Mouse (Mus musculus) lung, postnatal 0 days (tissue): ENCODE results near the gene Sox18. TPM values are rescaled to one million over a fixed set of nuclear protein-coding genes. Genes with fewer than 3 reads are reported as not detected.

Experiments
- ATAC-seq: fragments of 200-750 bp; cut with Nextera tagmentation; 2 replicates; pipeline ENCODE4 v1.8.0; 2017; ENCODE audit warnings: moderate library complexity
- DNase-seq: peaks from one replicate; pipeline ENCODE4 v3.0.0-alpha.2; 2016; ENCODE audit warnings: low spot score
- H3K27ac ChIP-seq: fragments of 300-500 bp; sonication (generic); 2 replicates; pipeline ENCODE4 v1.5.1; 2014; ENCODE audit warnings: antibody characterized with exemption, mild to moderate bottlenecking, low read length, mixed read lengths
- H3K27me3 ChIP-seq: fragments of 300-500 bp; sonication (generic); replicated peaks from 2 replicates; pipeline ENCODE4 v1.6.1; 2014; ENCODE audit warnings: low read length, mixed read lengths; ENCODE audit not compliant: insufficient read depth
- H3K36me3 ChIP-seq: fragments of 300-500 bp; sonication (generic); 2 replicates; pipeline ENCODE4 v1.6.1; 2014; ENCODE audit warnings: low read length, mixed read lengths; ENCODE audit not compliant: insufficient read depth
- H3K4me1 ChIP-seq: fragments of 300-500 bp; sonication (generic); 2 replicates; pipeline ENCODE4 v1.6.1; 2014; ENCODE audit warnings: antibody characterized with exemption, low read depth, low read length, mixed read lengths; ENCODE audit not compliant: insufficient read depth
- H3K4me2 ChIP-seq: fragments of 300-500 bp; sonication (generic); replicated peaks from 2 replicates; pipeline ENCODE4 v1.6.1; 2014; ENCODE audit warnings: low read depth, mild to moderate bottlenecking, low read length, moderate library complexity, mixed read lengths
- H3K4me3 ChIP-seq: fragments of 300-500 bp; sonication (generic); 2 replicates; pipeline ENCODE4 v1.5.1; 2014; ENCODE audit warnings: low read depth, low read length
- H3K9ac ChIP-seq: fragments of 300-500 bp; sonication (generic); replicated peaks from 2 replicates; pipeline ENCODE4 v1.6.1; 2014; ENCODE audit warnings: low read depth, mild to moderate bottlenecking
- H3K9me3 ChIP-seq: fragments of 300-500 bp; sonication (generic); 2 replicates; pipeline ENCODE4 v1.6.1; 2016; ENCODE audit warnings: low read length, mixed read lengths
- CTCF ChIP-seq: IDR thresholded peaks from 2 replicates; pipeline ENCODE4 v1.5.1; 2016; ENCODE audit warnings: antibody characterized with exemption, mild to moderate bottlenecking
- EP300 ChIP-seq: IDR thresholded peaks from 2 replicates; pipeline ENCODE4 v1.6.1; 2016; ENCODE audit warnings: antibody characterized with exemption, mild to moderate bottlenecking, control low read depth
- WGBS: fragments of 180-500 bp; shearing (Covaris S2); extraction: QIAGEN DNeasy Blood & Tissue Kit; methylation state at CpG from one replicate; pipeline ENCODE4 v1.1.7; 2014; 5-methylcytosine and 5-hydroxymethylcytosine counted together
- polyA plus RNA-seq: library from polyadenylated mRNA; unstranded; fragments of >200 nt; fragmentation: Nextera tagmentation; extraction: Ambion mirVana; gene quantifications from 2 replicates; pipeline ENCODE4 v1.2.1, GENCODE M21; 2015

Gene Sox18
- polyA plus RNA-seq, 1 experiment from 2014 or later = 134 TPM

DNA sequence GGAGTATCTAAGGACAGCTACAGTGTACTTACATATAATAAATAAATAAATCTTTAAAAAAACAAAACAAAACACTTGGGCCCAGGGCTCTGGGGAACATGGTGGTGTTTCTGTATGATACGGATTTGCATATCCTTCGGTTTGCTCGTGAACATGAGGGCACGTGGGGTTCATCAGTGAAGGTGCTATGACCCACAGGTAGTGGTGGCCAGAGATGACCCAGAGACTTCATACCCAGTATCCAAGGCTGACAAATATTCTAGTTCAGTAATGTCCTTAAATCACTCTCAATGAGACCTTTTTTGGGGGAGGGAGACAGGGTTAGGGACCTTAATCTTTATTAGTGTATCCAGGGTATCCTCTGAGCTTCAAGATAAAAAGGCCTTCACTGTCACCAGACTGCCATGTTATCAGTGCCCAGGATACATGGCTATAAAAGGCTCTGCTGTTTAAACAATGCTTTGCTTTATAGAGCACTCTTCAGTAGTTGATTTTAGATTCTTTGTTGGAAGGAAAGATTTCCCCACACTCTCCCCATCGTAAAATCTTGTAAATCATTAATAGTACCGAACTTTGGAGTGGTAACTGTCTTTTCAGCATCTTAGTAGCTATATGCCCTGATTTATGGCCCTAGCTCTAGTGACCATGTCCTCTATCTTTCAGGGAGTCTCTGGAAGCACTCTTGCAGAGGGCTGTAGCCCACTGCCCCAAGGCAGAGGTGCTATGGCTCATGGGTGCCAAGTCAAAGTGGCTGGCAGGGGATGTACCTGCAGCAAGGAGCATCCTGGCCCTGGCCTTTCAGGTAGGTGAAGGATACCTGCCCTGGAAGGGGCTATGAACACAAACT lies 24.6 kb downstream of the Sox18 start:
- Histone ChIP-seq H3K4me1 (no peaks in the 10 kb centered on the region), H3K9me3 (no peaks in the 10 kb centered on the region), H3K27ac (no peak overlapping the region), H3K27me3 (no peaks in the 10 kb centered on the region), H3K4me3 (no peak overlapping the region), H3K9ac (no peak overlapping the region), H3K4me2 (no peak overlapping the region), H3K36me3 (peaks cover 42% of the 10 kb centered on the region)
- TF ChIP-seq EP300 (no peak), CTCF (no peak)
- ATAC-seq (no peak), DNase-seq (no peak)
- 82% methylated on average over 6 of the region's 6 CpGs for WGBS

DNA sequence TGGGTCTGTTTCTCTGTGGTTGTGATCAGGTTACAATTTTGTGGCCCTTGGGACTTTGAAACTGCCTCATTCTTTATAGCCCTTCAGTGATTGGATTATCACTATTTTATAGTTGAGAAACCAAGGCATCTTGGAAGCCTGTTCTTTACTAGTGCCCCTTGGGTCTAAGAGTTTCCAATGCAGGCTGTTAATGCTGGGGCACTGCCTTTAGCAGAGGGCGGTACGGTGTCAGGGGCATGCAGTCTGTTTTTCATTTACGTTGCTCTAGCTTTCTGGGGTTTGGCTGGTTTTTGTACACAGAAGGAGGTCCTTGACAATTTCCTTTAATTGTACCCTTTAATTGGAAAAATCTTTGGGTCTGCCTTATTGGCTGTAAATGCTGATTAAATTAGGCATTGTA lies 25.8 kb downstream of the Sox18 start:
- no peak for ATAC-seq
- H3K4me2 ChIP-seq = no peak overlapping the region
- no peaks in the 10 kb centered on the region for H3K9me3 ChIP-seq
- H3K27me3 ChIP-seq = no peaks in the 10 kb centered on the region
- H3K4me1 ChIP-seq = no peaks in the 10 kb centered on the region
- no peak overlapping the region for H3K4me3 ChIP-seq
- no peak for DNase-seq
- H3K36me3 ChIP-seq = peaks cover 41% of the 10 kb centered on the region
- TF ChIP-seq CTCF (no peak), EP300 (no peak)
- 90% methylated on average over 3 of the region's 3 CpGs for WGBS
- no peak overlapping the region for H3K9ac ChIP-seq
- H3K27ac ChIP-seq = no peak overlapping the region

DNA sequence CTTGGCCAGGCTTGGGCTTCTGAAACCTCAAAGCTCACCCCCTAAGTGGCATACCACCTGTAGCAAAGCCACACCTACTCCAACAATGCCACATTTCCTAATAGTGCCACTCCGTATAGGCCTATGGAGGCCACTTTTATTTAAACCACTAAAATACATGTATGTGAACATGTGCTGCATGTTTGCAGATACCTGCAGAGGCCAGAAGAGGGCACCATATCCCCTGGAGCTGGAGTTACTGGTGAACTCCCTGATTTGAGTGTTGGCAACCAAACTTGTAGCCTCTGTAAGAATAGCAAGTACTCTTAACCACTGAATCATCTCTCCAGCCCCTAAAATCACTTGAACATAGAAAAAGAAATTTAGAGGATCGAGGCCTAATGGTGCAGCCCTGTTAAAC lies 27.1 kb downstream of the Sox18 start:
- Histone ChIP-seq H3K9me3 (no peaks in the 10 kb centered on the region), H3K27ac (no peak overlapping the region), H3K4me3 (no peak overlapping the region), H3K4me2 (no peak overlapping the region), H3K27me3 (no peaks in the 10 kb centered on the region), H3K9ac (no peak overlapping the region), H3K36me3 (peaks cover 31% of the 10 kb centered on the region), H3K4me1 (no peaks in the 10 kb centered on the region)
- ATAC-seq = peak; percentile 23; the same call in 1 of the 2 replicates
- peak; percentile 67 for DNase-seq
- 97% methylated on average over 2 of the region's 2 CpGs for WGBS
- TF ChIP-seq EP300 (no peak), CTCF (peak; percentile 80)

DNA sequence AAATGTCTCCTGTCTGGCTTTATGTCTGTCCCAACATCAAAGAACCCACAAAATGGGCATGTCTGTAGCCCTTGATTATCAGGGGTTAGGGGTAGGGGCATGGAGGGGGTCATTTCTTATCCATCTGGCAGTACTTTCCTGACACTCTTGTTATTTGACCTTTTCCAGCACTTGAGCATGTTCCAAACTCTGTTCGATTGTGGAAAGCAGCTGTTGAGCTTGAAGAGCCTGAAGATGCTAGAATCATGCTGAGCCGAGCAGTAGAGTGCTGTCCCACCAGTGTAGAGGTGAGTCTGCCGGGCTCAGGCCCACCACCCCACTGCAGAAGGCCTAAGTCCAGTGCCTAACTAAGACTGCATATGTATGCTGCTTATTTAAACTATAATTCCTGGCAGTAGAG lies 35.6 kb downstream of the Sox18 start:
- Histone ChIP-seq H3K9me3 (no peaks in the 10 kb centered on the region), H3K27me3 (no peaks in the 10 kb centered on the region), H3K4me3 (no peak overlapping the region), H3K4me1 (no peaks in the 10 kb centered on the region), H3K27ac (no peak overlapping the region), H3K36me3 (peaks cover 46% of the 10 kb centered on the region), H3K4me2 (no peak overlapping the region), H3K9ac (no peak overlapping the region)
- WGBS = 88% methylated on average over 3 of the region's 3 CpGs
- DNase-seq = no peak
- no peak for ATAC-seq
- TF ChIP-seq CTCF (no peak), EP300 (no peak)

DNA sequence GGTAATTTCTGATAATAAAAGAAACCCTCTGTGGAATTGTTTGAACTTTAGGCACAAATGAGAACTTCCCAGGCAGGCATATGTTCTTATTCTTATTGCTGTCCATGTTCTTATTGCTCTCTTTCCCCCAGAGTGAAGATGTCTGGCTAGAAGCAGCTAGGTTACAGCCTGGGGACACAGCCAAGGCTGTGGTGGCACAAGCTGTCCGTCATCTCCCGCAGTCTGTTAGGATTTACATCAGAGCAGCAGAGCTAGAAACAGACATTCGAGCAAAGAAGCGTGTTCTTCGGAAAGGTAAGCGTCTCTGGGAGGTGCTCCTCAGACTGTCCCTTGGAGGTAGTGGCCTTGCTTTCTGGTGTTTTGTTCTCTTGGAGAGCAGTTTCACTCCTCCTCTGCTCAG lies 38.8 kb downstream of the Sox18 start:
- WGBS = 92% methylated on average over 6 of the region's 6 CpGs
- TF ChIP-seq EP300 (no peak), CTCF (no peak)
- peaks cover 41% of the 10 kb centered on the region for H3K36me3 ChIP-seq

DNA sequence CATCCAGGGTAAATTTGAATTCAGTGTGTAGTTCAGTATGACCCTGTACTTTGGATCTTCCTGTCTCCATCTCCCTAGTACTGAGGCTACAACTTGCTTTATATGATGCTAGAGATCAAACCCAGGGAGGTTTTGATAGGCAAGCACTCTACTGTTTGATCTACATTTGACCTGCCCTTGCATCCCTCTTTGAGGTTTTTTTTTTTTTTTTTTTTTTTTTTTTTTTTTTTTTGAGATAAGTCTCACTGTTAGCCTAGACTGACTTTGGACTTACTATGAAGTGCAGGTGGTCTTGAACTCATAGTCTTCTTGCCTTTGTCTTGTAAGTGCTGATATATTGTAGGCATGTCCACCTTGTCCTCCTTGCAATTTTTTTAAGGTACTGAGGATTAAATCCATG lies 43.0 kb downstream of the Sox18 start:
- Histone ChIP-seq H3K27me3 (no peaks in the 10 kb centered on the region), H3K4me2 (no peak overlapping the region), H3K36me3 (peaks cover 8% of the 10 kb centered on the region), H3K4me1 (no peaks in the 10 kb centered on the region), H3K4me3 (no peak overlapping the region), H3K9ac (no peak overlapping the region), H3K27ac (no peak overlapping the region), H3K9me3 (no peaks in the 10 kb centered on the region)
- ATAC-seq (no peak), DNase-seq (no peak)
- TF ChIP-seq EP300 = no peak
- no peak for TF ChIP-seq CTCF

More for the DNA sequence above, 38.8 kb downstream of the Sox18 start:
- ATAC-seq = no peak
- Histone ChIP-seq H3K27ac (no peak overlapping the region), H3K27me3 (no peaks in the 10 kb centered on the region), H3K9ac (no peak overlapping the region), H3K9me3 (no peaks in the 10 kb centered on the region), H3K4me3 (no peak overlapping the region), H3K4me1 (no peaks in the 10 kb centered on the region), H3K4me2 (no peak overlapping the region)
- DNase-seq = no peak
